Mouse (Mus musculus): ENCODE results near the gene Sox13.

The Sox13 gene

GRCm38 (mm10) chr1:133400014-133400725 is 24.0 kb downstream of the Sox13 start:
- in situ Hi-C loops (cut with MboI, MseI) = no loop called here

DNA sequence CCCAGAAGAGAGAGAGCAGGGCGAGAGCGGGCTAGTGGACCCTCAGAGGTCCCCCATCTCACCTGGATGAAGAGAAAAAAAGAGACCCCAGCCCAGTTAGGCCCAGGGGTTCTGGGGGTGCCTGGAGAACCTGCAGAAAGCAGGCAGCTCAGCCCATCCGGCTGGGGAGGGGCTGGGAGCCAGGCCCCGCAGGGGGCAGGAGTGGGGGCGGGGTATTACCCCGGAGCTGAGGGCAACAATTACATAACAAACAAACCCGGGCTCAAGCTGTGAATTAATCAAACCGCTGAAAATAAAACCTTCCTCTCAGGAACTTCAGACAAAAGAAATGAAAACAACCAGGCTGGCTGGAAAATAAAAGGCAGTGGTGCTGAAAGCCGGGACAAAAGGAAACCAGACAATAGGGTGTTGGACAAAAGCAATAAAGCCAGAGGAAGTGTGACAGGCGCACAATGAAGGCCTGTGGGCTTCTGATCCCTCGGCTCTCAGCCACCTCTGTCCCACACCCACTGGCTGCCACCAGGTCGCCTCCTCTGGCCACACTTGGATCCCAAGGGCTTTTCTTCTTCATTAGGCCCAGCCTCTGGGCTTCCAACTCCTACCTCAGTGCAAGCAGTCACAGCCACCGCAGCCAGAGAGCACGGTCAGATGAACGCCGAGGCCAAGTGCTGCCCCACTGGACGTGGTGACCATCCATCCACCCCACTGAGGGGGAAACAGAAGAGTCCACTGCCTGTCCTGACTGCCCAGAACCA is 26.5 kb downstream of the Sox13 start:
- in situ Hi-C loops (cut with MboI, MseI) = no loop called here

- in situ Hi-C loops (cut with MboI, MseI) = no loop called here
Observed at GRCm38 (mm10) chr1:133397094-133397482, 27.1 kb downstream of the Sox13 start.

DNA sequence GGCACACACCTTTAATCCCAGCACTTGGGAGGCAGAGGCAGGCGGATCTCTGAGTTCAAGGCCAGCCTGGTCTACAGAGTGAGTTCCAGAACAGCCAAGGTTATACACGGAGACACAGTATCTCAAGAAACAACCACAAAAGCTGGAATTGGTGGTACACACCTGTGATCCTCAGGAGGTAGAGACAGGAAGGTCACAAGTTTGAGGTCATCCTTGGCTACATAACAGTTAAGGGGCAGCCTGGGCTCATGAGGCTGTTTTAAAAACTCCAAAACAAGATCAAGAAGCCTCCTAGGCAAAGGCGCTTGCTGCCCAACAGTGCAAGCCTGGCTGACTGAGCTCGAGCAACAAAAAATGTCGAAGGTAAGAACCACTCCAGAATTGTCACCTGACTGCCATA is 27.5 kb downstream of the Sox13 start:
- in situ Hi-C loops (cut with MboI, MseI) = no loop called here

DNA sequence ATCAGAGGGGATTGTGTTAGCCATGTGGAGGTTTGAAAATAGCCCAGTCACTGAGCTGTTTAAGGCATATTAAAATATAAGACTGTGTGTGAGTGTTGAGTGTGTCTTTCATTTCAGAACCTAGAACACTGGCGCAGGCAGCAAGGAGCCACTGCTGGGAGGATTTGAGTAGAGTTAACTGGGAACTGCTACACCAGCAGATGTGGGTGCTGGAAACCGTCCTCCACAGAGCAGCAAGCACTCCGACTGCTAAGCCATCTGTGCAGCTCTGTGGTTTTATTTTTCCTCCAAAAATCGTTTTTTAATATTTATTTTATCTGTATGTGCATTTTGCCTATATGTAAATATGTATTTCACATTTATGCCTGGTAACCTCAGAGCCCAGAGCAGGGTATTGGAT is 29.5 kb downstream of the Sox13 start:
- in situ Hi-C loops (cut with MboI, MseI) = no loop called here

DNA sequence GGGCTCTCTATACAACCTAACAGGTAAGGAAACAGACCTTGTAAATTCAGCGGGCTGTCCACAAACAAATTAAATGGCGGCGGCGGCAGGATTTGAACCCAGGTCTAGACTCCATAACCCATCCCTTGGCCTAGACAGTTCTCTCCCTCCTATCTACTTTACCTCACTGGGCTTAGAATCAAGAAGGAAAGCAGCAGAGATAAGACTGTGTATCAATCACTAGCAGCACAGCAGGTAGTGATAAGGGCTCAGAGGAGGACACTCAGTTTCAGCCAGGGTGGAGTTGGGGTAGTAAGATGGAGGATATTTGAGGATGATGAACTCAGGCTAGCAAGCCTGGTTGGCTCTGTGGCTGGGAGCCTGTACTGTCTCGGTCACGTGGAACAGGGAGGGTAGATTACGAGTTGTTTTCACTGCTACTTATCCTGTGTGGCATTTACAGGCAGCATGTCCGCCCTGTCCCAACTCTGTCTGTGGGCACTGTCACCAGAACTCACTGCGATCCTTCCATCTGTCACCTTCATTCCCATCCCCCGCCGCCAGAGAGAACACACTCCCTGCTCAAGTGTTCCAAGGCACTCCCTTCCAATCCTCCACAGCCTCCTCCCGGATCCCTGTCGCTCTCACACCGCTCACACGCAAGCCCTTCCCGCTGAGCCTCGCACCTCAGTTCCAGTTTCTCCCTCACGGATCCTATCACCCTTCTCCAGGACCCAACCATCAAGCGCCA is 36.5 kb downstream of the Sox13 start:
- in situ Hi-C loops (cut with MboI, MseI) = loop anchor here (5.0 kb wide), 1 partner anchor 215 kb away; no protein-coding TSS in a partner anchor

DNA sequence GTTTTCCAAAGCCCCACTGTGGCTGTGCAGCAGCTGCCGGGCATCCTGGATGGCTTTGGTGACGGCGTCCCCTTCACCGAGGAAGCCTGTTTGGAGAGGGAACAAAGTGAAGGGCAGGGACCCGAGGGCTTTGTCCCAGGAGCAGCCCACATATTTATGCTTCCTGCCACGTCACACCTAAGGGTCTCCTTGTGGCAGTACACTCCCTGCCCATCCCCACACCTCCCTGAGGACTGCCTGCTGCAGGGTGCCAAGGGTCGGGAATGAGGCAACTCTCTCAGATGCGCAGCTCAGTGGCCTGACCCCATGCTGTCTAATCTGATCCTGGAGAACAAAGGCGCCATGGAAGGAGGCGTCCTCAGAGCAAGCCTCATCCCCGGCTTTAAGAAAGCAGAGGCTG is 38.0 kb downstream of the Sox13 start:
- in situ Hi-C loops (cut with MboI, MseI) = loop anchor here (5.0 kb wide), 1 partner anchor 216 kb away; no protein-coding TSS in a partner anchor

GRCm38 (mm10) chr1:133385506-133385905 is 38.7 kb downstream of the Sox13 start:
- in situ Hi-C loops (cut with MboI, MseI) = loop anchor here (5.0 kb wide), 1 partner anchor 217 kb away; no protein-coding TSS in a partner anchor

GRCm38 (mm10) chr1:133383157-133383783 is 40.9 kb downstream of the Sox13 start:
- in situ Hi-C loops (cut with MboI, MseI) = no loop called here

DNA sequence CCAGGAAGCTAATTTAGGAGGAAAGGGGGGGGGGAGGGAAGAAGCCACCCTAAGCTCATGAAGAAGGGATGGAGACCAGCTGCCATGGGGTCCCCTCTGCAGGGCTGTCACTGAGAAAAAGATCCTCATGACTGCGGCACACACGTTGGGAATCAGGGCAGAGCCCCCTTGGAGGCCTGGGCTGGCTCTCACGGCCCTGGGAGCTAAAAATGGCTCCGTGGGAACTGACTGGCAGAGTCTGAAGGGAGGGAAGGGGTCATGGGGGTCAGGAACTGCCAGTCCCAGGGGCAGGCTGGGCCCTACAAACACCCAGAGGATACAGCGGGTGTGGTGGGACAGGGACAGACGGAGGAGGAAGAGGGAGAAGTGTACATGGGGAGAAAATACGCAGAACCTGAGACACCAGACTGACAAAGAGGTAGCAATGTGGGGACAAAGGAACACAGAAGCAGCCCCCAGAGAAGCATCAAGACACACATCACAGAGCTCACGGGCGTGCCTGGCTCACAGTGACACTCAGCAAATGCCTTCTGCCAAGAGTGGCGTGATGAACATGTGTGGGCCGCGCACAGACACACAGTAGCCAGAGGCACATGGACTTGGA is 41.5 kb downstream of the Sox13 start:
- in situ Hi-C loops (cut with MboI, MseI) = no loop called here

DNA sequence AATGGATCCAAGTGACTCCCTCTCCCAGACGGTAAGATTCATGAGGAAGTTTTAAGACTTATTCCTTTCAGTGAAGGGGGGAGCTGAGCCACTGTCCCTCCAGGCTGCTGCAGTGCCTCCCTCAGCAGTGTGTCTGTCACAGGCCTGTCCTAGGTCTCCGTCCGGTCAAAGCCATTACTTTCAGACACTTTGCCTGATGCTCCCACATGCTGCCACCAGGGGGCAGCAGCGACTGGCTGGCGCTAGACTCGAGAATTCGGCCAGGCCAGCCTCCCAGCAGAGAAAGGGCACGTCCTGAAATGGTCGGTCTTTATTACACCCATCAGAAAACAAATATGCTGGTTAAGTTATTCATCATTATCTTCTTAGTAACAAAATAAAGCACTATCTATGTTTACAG is 42.2 kb downstream of the Sox13 start:
- in situ Hi-C loops (cut with MboI, MseI) = no loop called here

DNA sequence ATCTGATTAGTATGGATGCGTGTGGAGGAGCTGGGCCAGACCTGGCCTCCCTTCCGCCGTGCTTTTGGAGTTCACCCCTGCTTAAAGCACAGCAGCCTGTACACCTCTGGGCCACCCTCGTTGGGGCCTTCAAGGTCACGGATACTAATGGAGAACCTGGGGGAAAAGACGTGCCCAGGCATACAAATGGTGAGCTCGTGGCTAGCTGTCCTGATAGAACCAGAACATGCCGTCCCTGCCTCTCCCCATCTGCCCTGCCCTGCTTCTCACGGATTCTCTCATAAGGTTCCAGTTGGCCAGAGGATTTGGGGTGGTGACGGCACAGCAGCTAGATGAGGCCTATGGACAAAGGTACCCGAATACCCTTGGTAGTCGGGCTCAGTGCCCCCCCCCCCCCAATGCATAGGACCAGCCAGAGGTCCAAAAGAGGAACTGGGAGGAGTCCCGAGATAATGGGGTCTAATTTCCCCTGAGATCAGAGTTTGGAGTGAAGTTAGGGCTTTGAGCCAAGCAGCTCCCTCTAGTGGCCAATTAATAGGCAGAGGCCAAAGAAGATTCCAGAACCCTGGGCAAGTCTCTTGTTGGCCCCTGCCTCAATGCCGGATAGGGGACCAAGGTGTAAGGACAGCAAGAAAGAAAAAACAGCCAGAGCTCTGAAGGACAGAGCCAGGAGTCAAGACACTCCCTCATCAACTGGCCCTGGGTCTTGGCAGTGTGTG is 43.7 kb downstream of the Sox13 start:
- in situ Hi-C loops (cut with MboI, MseI) = no loop called here

DNA sequence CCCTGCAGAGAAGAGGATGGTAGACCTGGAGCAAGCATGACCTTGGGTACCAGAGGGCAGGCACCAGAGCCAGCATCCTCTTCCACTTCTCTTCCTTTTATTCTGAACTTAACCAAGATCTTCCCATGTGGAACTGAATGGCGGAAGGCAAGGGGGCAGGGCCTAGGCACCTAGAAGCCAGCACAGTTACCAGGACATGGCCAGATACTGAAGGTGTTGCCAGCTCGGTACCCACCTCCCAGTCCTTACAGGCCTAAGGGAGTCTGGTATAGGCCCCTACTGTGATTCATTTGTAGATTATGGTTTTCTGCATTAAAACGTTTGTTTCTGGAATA is 44.2 kb downstream of the Sox13 start:
- in situ Hi-C loops (cut with MboI, MseI) = no loop called here

DNA sequence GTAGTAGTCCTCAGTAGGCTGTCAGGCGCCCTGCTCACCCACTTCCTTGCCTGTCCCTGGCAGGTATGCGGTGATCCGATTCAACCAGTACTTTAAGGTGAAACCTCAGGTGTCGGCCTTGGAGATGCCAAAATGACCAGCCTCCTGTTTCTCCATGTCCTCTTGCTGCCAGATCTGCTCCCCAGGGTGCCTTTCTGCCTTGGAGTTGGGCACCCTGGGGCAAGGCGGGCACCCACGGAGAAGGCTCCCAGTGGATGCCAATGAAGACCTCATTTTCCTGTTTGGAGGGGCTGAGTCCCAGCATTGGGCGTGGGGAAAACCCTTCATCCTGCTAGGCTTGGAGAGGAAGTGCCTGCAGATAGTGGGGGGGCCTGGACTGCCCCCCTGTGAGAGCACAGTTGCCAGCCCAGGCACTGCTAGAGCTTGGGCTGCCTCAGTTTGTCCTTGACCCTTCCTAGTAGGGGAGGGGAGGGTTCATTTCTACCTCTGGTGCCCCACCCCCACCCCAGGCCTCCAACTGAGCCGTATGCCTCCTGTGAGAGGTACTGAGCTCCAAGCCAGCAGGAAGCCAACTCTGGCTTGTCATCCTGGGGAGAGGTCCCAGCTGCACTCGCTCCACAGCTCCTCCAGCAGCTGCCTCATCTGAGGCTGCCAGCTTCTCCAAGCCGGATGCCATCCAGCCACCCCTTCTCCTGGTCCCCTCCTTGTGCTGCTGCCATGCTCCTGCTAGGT is 44.8 kb downstream of the Sox13 start:
- in situ Hi-C loops (cut with MboI, MseI) = no loop called here

GRCm38 (mm10) chr1:133377547-133377946 is 46.6 kb downstream of the Sox13 start:
- in situ Hi-C loops (cut with MboI, MseI) = no loop called here

- in situ Hi-C loops (cut with MboI, MseI) = no loop called here
Observed at GRCm38 (mm10) chr1:133375696-133376346, 48.4 kb downstream of the Sox13 start.

DNA sequence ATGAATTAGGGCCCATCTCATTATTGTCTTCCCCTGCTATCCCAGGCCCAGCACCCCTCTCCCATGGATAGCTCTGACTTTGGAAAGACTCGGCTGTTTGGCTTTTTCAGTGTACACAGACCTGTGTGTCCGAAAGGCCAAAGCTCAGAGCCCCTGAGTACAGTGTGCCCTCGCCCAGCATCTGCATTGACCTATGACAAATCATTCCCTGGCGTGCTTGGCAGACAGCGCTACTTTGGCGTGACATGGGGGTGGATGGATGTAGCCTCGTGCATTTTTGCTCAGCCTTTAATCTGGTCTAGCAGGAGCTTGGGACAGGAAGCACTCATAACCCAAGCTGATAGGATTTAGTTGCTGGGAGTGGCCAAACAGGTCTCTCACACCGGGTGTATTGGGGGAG is 52.1 kb downstream of the Sox13 start:
- in situ Hi-C loops (cut with MboI, MseI) = no loop called here

- in situ Hi-C loops (cut with MboI, MseI) = no loop called here
Observed at GRCm38 (mm10) chr1:133371431-133371830, 52.7 kb downstream of the Sox13 start.

GRCm38 (mm10) chr1:133370352-133370751 is 53.8 kb downstream of the Sox13 start:
- in situ Hi-C loops (cut with MboI, MseI) = no loop called here

DNA sequence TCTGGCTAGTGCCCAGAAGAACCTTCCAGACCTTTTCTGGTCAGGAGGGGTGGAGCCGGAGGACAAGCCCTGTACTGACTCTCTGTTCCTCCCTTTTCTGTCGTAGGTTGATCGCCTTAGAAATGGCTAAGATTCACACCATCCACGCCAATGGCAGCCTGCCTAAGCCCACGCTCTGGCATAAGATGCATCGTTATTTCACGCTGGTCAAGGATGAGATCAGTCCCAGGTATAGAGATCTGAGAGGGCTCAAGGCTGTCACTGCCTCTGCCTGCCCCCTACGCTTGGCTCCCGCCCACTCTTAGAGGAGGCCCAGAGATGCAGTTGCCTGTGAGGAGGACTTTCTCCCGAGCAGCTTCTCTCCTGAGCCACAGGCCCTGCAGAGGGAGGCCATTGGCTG is 55.5 kb downstream of the Sox13 start:
- in situ Hi-C loops (cut with MboI, MseI) = no loop called here

Data from regulatory T cell (primary cell).